Mouse (Mus musculus) erythroblast, embryonic 14.5 days (primary cell): ENCODE data around the gene Rsad1.

ENCODE experiments used
- GATA1 ChIP-seq: IDR thresholded peaks from 2 replicates; pipeline ENCODE4 v1.6.1; 2012; ENCODE audit warnings: low read length, inconsistent platforms, mixed read lengths
- TAL1 ChIP-seq: IDR thresholded peaks from 3 replicates; pipeline ENCODE4 v1.6.1; 2012; ENCODE audit warnings: low read length, inconsistent platforms, mixed read lengths

DNA sequence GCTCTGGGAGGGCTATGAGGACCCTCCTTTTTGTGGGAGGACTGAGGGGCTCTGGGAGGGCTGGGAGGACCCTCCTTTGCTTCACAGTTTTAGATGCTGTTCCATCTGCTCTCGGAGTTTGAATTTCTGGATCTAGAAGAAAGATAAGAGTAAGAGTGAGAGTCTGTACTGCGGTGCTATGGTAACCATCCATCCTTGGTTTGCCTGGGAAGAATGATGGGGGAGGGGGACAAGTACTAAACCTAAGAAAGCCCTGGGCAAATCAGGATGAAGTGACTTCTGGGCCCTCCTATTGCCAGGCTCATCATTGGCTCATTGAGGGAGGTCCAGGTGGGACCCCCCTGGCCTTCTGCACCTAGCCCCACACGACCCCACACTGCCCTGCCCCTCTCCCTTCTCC is 9.2 kb upstream of the Rsad1 start:
- TF ChIP-seq GATA1, result no peak
- no peak for TF ChIP-seq TAL1
